Mouse (Mus musculus): ENCODE measurements around the gene Nfyb. TPM values are rescaled to one million over a fixed set of nuclear protein-coding genes. Genes with fewer than 3 reads are reported as not detected.

Nfyb gene
- polyA plus RNA-seq, 1 experiment = not detected

DNA sequence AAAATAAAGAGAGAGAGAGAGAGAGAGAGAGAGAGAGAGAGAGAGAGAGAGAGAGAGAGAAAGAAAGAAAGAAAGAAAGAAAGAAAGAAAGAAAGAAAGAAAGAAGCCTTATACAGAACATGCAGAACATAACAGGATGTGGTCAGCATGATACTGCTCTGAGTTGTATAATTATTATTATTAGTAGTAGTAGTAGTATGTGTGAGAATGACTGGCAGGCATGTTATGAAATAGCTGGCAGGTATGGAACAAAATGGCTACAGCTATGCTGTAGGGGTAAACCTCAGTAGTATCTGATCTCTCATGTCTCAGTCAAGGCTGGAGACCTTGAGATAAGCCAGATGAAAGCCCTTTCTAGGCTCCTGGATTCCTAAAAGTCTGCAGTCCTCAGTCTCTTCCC is 25.2 kb upstream of the Nfyb start:
- no peaks in the 10 kb centered on the region for H3K4me1 ChIP-seq (ENCODE audit: control insufficient read depth, insufficient read depth, low read length)
- no peak overlapping the region for H3K27ac ChIP-seq (ENCODE audit: insufficient read depth, low read depth, low read length)
- TF ChIP-seq POLR2A (IDR thresholded peaks at IDR 0.05; ENCODE audit: insufficient read depth, low read depth, low read length) = no peak
- TF ChIP-seq CTCF (IDR thresholded peaks at IDR 0.05; ENCODE audit: insufficient read depth, low read depth, low read length) = no peak
- H3K4me3 ChIP-seq (ENCODE audit: insufficient read depth, low read depth, low read length) = no peak overlapping the region

DNA sequence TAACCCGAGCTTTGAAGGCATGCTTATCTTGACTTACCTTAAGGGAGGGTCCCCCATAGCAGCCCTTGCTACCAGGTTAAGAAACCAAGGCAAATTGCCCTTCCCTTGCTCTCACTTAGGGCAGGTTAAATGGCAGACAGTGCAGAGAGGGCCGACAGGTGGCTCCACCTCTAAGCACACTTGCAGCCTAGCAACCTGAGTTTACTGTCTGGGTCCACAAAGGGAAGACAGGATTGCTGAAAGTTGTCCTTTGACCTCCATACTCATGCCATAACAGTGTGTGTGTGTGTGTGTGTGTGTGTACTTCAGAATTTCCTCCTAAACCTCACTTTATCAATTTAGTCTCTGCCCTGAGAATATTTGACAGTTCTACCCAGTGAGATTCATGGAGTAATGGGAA is 18.5 kb upstream of the Nfyb start:
- H3K4me3 ChIP-seq (ENCODE audit: insufficient read depth, low read depth, low read length) = no peak overlapping the region
- 0 out of 2 replicates have a peak, but pooled peaks cover 4% of the 10 kb centered on the region for H3K4me1 ChIP-seq (ENCODE audit: control insufficient read depth, insufficient read depth, low read length)
- WGBS = 45% methylated on average over 2 of the region's 2 CpGs
- no peak overlapping the region for H3K27ac ChIP-seq (ENCODE audit: insufficient read depth, low read depth, low read length)
- TF ChIP-seq POLR2A (IDR thresholded peaks at IDR 0.05; ENCODE audit: insufficient read depth, low read depth, low read length) = no peak
- TF ChIP-seq CTCF (IDR thresholded peaks at IDR 0.05; ENCODE audit: insufficient read depth, low read depth, low read length) = no peak

DNA sequence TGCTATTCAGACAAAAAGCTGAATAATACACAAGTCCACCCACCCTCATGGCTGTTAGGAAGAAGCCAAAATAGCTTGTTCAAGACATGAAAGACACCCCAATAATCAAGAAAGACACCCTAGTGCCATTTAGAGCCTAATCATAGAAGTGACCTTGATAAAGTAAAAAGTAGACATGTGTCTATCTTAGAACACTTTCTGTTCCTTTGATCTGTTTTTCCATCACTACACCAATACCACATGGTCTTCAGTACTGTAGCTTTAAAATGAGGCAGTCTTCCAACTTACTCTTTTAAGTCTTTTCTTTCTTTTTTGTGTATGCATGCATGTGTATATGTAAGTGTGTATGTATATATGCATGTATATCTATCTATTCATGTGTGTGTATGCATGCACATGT is 16.9 kb upstream of the Nfyb start:
- H3K4me3 ChIP-seq (ENCODE audit: insufficient read depth, low read depth, low read length) = no peak overlapping the region
- H3K27ac ChIP-seq (ENCODE audit: insufficient read depth, low read depth, low read length) = no peak overlapping the region
- H3K4me1 ChIP-seq (ENCODE audit: control insufficient read depth, insufficient read depth, low read length) = 0 out of 2 replicates have a peak, but pooled peaks cover 4% of the 10 kb centered on the region
- TF ChIP-seq CTCF (IDR thresholded peaks at IDR 0.05; ENCODE audit: insufficient read depth, low read depth, low read length) (no peak), POLR2A (IDR thresholded peaks at IDR 0.05; ENCODE audit: insufficient read depth, low read depth, low read length) (no peak)

DNA sequence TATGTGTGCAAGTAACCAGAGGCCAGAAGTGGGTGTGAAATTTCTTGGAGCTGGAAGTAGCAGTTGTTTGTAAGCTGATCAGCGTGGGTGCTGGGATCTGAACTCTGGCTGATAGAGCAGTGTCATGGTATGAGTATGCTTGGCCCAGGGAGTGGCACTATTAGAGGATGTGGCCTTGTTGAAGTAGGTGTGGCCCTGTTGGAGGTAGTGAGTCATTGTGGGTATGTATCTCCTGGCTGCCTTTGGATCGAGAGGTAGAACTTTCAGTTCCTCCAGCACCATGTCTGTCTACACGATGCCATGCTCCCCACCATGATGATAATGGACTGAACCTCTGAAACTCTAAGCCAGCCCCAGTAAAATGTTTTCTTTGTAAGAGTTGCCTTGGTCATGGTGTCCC is 16.4 kb upstream of the Nfyb start:
- 0 out of 2 replicates have a peak, but pooled peaks cover 4% of the 10 kb centered on the region for H3K4me1 ChIP-seq (ENCODE audit: control insufficient read depth, insufficient read depth, low read length)
- H3K27ac ChIP-seq (ENCODE audit: insufficient read depth, low read depth, low read length) = no peak overlapping the region
- H3K4me3 ChIP-seq (ENCODE audit: insufficient read depth, low read depth, low read length) = no peak overlapping the region
- WGBS = 90% methylated on average over 3 of the region's 3 CpGs
- TF ChIP-seq POLR2A (IDR thresholded peaks at IDR 0.05; ENCODE audit: insufficient read depth, low read depth, low read length) = no peak
- TF ChIP-seq CTCF (IDR thresholded peaks at IDR 0.05; ENCODE audit: insufficient read depth, low read depth, low read length) = no peak

DNA sequence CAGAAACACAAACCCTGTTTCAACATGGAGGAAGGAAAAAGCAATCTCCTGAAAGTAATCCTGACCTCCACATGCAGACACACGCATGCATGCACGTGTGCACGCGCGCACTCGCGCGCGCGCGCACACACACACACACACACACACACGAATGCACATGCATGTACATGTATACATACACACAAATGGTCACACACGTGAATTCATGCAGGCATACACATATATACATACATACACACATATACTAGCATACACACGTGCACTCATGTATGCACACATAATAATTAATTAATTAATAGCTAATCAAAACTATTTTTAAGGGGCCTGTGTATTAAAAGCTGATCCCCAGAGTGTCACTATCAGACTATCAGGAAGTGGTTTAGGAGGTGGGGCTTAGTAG is 15.9 kb upstream of the Nfyb start:
- WGBS = 98% methylated on average over 14 of the region's 14 CpGs
- Histone ChIP-seq H3K27ac (ENCODE audit: insufficient read depth, low read depth, low read length) (no peak overlapping the region), H3K4me1 (ENCODE audit: control insufficient read depth, insufficient read depth, low read length) (0 out of 2 replicates have a peak, but pooled peaks cover 4% of the 10 kb centered on the region), H3K4me3 (ENCODE audit: insufficient read depth, low read depth, low read length) (no peak overlapping the region)
- TF ChIP-seq CTCF (IDR thresholded peaks at IDR 0.05; ENCODE audit: insufficient read depth, low read depth, low read length) (no peak), POLR2A (IDR thresholded peaks at IDR 0.05; ENCODE audit: insufficient read depth, low read depth, low read length) (no peak)

DNA sequence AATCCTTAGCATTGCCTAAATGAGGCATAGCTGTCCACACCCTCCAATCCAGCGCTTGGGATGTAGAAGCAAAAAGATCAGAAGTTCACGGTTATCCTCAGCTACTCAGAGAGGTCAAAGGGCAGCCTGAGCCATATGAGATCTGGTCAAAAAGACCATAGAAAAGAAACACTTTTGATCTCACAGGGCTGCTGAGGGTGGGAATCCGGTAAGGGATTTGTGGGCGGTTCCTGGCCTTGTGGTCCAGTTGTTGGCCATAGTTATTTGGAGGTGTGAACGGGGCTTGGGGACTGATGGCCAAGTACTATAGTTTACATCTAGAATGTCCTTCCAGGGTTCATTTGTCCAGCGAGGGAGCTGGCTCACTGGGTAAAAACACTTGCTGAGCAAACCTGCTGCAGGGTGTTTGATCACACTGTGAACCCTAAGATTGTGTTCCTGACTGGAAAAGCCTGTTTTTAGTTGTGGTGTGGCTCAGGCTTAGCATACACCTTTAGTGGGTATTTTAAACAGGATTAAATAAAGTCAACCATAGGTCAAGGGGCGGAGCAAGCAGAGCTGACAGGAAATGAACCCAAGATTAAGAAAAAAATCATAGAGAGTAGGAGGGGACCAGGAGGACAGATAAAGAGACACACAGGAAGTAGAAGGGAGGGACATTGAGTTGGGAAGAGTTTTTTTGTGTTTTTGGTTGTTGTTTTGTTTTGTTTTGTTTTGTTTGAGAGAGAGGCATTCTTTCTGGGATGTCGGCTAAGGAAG is 15.0 kb upstream of the Nfyb start:
- TF ChIP-seq CTCF (IDR thresholded peaks at IDR 0.05; ENCODE audit: insufficient read depth, low read depth, low read length) (no peak), POLR2A (IDR thresholded peaks at IDR 0.05; ENCODE audit: insufficient read depth, low read depth, low read length) (no peak)

DNA sequence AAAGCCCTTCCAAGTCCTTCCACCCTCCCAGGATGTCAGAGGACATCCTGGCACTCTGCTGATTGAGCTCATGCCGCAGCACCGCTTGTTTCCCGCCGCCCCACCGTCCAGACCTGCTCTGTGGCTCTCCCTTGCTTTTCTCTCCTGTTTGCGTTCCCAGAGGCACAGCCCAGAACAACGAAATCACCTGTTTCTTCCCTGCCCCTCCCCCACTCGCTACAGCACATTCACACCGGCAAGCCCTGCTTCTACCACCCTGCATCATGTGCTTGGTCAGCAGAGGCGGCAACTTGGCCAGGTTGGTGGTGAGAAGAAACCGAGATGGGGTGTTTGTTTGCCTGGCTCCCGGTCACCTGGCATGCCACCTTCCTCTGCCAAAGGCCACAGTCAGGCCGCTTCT is 13.9 kb upstream of the Nfyb start:
- Histone ChIP-seq H3K4me1 (ENCODE audit: control insufficient read depth, insufficient read depth, low read length) (0 out of 2 replicates have a peak, but pooled peaks cover 4% of the 10 kb centered on the region), H3K4me3 (ENCODE audit: insufficient read depth, low read depth, low read length) (no peak overlapping the region), H3K27ac (ENCODE audit: insufficient read depth, low read depth, low read length) (no peak overlapping the region)
- WGBS = 44% methylated on average over 13 of the region's 13 CpGs
- no peak for TF ChIP-seq POLR2A (IDR thresholded peaks at IDR 0.05; ENCODE audit: insufficient read depth, low read depth, low read length)
- no peak for TF ChIP-seq CTCF (IDR thresholded peaks at IDR 0.05; ENCODE audit: insufficient read depth, low read depth, low read length)

More for the DNA sequence above, 15.0 kb upstream of the Nfyb start:
- Histone ChIP-seq H3K4me1 (ENCODE audit: control insufficient read depth, insufficient read depth, low read length) (0 out of 2 replicates have a peak, but pooled peaks cover 4% of the 10 kb centered on the region), H3K4me3 (ENCODE audit: insufficient read depth, low read depth, low read length) (no peak overlapping the region), H3K27ac (ENCODE audit: insufficient read depth, low read depth, low read length) (no peak overlapping the region)
- 86% methylated on average over 8 of the region's 8 CpGs for WGBS

DNA sequence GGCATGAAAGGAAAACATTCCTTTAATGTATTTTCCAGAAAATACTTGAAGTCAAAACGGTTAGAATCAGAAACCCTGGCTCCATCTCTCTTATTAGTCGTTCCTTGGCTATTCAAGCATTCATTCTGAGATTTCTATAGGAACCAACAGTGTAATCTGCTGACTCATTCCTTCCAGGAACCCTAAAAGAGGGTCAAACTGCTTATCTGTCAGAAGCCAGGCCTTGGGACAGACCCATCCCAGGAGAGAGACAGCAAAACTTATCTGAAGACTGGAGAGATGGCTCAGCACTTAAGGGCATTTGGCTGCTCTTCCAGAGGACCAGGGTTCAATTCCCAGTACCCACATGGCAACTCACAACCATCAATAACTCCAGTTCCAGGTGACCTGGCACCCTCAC is 13.1 kb upstream of the Nfyb start:
- H3K4me1 ChIP-seq (ENCODE audit: control insufficient read depth, insufficient read depth, low read length) = 0 out of 2 replicates have a peak, but pooled peaks cover 4% of the 10 kb centered on the region
- TF ChIP-seq POLR2A (IDR thresholded peaks at IDR 0.05; ENCODE audit: insufficient read depth, low read depth, low read length) (no peak), CTCF (IDR thresholded peaks at IDR 0.05; ENCODE audit: insufficient read depth, low read depth, low read length) (no peak)
- WGBS = 33% methylated on average over 2 of the region's 2 CpGs

DNA sequence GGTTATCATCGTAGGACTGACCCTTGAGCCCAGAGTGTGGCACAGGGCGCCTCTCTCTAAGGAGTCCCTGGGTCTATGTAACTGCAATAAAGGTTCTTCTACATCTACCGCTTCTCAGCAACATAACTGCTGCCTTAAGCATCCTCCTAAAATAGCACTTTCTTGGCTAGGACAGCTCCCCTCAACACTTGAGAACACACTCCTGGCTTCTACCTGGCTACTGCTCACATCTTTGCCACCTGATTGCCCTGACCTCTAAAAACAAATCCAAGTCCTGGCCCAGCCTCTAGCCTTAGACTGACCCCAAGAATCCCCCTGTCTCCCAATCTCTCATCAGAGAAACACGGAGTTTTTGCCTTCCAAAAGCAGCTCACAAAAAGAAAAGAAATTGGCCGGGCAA is 10.9 kb upstream of the Nfyb start:
- H3K4me3 ChIP-seq (ENCODE audit: insufficient read depth, low read depth, low read length) = no peak overlapping the region
- 96% methylated on average over 5 of the region's 5 CpGs for WGBS
- 0 out of 2 replicates have a peak, but pooled peaks cover 4% of the 10 kb centered on the region for H3K4me1 ChIP-seq (ENCODE audit: control insufficient read depth, insufficient read depth, low read length)
- TF ChIP-seq POLR2A (IDR thresholded peaks at IDR 0.05; ENCODE audit: insufficient read depth, low read depth, low read length) (no peak), CTCF (IDR thresholded peaks at IDR 0.05; ENCODE audit: insufficient read depth, low read depth, low read length) (no peak)
- H3K27ac ChIP-seq (ENCODE audit: insufficient read depth, low read depth, low read length) = no peak overlapping the region

More for the DNA sequence above, 13.1 kb upstream of the Nfyb start:
- no peak overlapping the region for H3K27ac ChIP-seq (ENCODE audit: insufficient read depth, low read depth, low read length)
- H3K4me3 ChIP-seq (ENCODE audit: insufficient read depth, low read depth, low read length) = no peak overlapping the region
